Mouse (Mus musculus): ENCODE results near the gene Tln1. TPM values are rescaled to one million over a fixed set of nuclear protein-coding genes. Genes with fewer than 3 reads are reported as not detected.
A peak's percentile ranks its signal among the peaks of the same experiment; 100 is the strongest.

Gene Tln1
- polyA plus RNA-seq, 1 experiment from 2014 or later, result 84.9 TPM

DNA sequence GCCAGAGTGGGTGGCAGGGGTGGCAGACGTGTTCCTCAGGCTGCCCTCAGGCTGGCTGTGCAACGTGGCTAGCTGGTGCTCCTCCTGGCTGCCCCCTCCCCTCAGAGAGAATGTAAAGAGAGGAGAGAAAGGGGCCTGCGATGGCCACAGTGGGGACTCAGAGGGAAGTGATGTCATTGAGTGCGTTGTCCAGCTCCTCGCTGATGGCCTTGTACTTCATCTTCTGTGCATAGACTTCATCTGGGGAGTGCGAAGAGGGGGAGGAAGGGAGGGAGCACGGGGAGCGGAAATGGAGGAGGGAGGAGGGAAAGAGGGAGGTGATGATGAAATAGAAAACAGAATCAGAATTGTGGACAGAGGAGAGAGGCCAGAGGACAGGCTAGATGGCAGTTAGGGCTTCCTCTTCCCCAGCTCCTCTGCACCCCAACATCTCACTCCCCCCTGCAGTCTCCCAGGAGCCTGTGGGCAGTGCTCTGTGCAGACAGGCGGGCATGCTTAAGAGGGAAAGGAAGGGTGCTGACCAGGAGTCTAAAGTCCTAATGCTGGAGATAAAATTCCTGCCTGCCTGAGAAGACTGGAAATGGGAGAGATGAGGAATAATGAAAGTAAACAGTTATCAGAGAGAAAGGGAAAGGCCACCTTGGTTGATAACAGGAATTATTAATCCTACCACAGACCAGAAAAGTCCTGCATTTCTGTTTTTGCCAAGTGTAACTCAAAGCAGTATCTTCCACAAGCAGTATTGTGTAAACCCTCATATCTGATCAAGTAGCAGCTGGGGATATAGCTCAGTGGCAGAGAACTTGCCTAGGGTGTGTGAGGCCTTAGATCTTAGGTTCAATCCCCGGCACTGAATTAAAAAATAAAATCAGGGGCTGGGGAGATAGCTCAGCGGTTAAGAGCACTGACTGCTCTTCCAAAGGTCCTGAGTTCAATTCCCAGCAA is 46.5 kb downstream of the Tln1 start:
- peaks cover 9% of the 10 kb centered on the region for H3K4me1 ChIP-seq (replicated peaks; ENCODE audit: control insufficient read depth, insufficient read depth, low read length)
- H3K4me2 ChIP-seq (ENCODE audit: low read depth, low read length), result no peak overlapping the region
- no peak for ATAC-seq (ENCODE audit: low read depth)
- no peak overlapping the region for H3K27ac ChIP-seq (ENCODE audit: low read length)
- H3K36me3 ChIP-seq (ENCODE audit: control insufficient read depth, insufficient read depth, low read length), result no peaks in the 10 kb centered on the region
- H3K4me3 ChIP-seq (ENCODE audit: low read length), result no peak overlapping the region
- H3K27me3 ChIP-seq (ENCODE audit: control insufficient read depth, insufficient read depth, low read depth, low read length), result peaks cover 8% of the 10 kb centered on the region
- WGBS, result 55% methylated on average over 11 of the region's 11 CpGs
- H3K9ac ChIP-seq (ENCODE audit: low read length), result no peak overlapping the region
- no peaks in the 10 kb centered on the region for H3K9me3 ChIP-seq (ENCODE audit: control insufficient read depth, low read length)

GRCm38 (mm10) chr4:43513791-43514190 is 48.7 kb downstream of the Tln1 start:
- no peak for ATAC-seq (ENCODE audit: low read depth)
- Histone ChIP-seq H3K4me3 (ENCODE audit: low read length) (no peak overlapping the region), H3K27me3 (ENCODE audit: control insufficient read depth, insufficient read depth, low read depth, low read length) (peaks cover under 1% of the 10 kb centered on the region; the same call in 1 of the 2 replicates), H3K4me2 (ENCODE audit: low read depth, low read length) (no peak overlapping the region), H3K36me3 (ENCODE audit: control insufficient read depth, insufficient read depth, low read length) (no peaks in the 10 kb centered on the region), H3K4me1 (replicated peaks; ENCODE audit: control insufficient read depth, insufficient read depth, low read length) (peaks cover under 1% of the 10 kb centered on the region; the same call in 1 of the 2 replicates), H3K9me3 (ENCODE audit: control insufficient read depth, low read length) (no peaks in the 10 kb centered on the region), H3K9ac (ENCODE audit: low read length) (no peak overlapping the region), H3K27ac (ENCODE audit: low read length) (no peak overlapping the region)
- 56% methylated on average over 4 of the region's 4 CpGs for whole genome bisulfite sequencing

DNA sequence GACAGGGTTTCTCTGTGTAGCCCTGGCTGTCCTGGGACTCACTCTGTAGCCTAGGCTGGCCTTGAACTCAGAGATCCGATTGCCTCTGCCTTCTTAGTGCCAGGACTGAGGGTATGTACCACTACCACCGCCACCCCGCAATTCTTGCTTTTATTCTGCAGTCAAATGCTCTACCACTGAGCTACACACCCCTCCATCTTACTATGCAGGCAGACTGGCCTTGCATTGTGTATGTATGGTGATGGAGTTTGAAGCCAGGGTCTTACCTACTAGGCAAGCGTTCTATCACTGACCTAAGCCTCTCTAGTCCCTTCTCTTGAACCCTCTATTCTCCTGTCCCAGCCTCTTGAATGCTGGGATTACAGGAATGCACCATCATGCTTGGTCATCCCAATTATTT is 49.2 kb downstream of the Tln1 start:
- Histone ChIP-seq H3K27ac (ENCODE audit: low read length) (no peak overlapping the region), H3K36me3 (ENCODE audit: control insufficient read depth, insufficient read depth, low read length) (no peaks in the 10 kb centered on the region), H3K4me3 (ENCODE audit: low read length) (no peak overlapping the region), H3K4me1 (replicated peaks; ENCODE audit: control insufficient read depth, insufficient read depth, low read length) (peaks cover 3% of the 10 kb centered on the region; the same call in 1 of the 2 replicates), H3K27me3 (ENCODE audit: control insufficient read depth, insufficient read depth, low read depth, low read length) (no peaks in the 10 kb centered on the region), H3K9ac (ENCODE audit: low read length) (no peak overlapping the region), H3K9me3 (ENCODE audit: control insufficient read depth, low read length) (no peaks in the 10 kb centered on the region), H3K4me2 (ENCODE audit: low read depth, low read length) (no peak overlapping the region)
- WGBS, result 72% methylated on average over 4 of the region's 4 CpGs
- no peak for ATAC-seq (ENCODE audit: low read depth)

DNA sequence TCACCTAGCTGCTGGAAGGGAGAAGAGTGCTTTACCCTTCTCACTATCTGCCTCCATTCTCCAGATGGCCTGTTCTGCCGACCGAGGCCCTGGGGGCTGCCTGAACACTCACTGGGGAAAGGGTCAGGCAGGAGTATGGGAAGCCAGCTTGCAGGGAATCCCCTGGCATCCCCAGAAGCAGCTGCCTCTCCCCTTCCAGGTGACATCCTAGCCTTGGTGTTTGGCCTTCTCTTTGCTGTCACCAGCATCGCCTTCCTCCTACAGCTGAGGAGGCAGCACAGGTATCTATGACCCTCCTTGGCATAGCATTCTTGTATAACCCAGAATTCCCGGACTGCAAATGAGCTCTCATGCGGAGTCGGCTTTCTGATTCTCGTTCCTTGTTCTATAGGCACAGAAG is 49.8 kb downstream of the Tln1 start:
- no peak for ATAC-seq (ENCODE audit: low read depth)
- H3K9me3 ChIP-seq (ENCODE audit: control insufficient read depth, low read length), result no peaks in the 10 kb centered on the region
- no peak overlapping the region for H3K9ac ChIP-seq (ENCODE audit: low read length)
- no peaks in the 10 kb centered on the region for H3K27me3 ChIP-seq (ENCODE audit: control insufficient read depth, insufficient read depth, low read depth, low read length)
- H3K4me1 ChIP-seq (replicated peaks; ENCODE audit: control insufficient read depth, insufficient read depth, low read length), result peaks cover 8% of the 10 kb centered on the region
- 53% methylated on average over 7 of the region's 7 CpGs for WGBS
- H3K36me3 ChIP-seq (ENCODE audit: control insufficient read depth, insufficient read depth, low read length), result no peaks in the 10 kb centered on the region
- no peak overlapping the region for H3K4me3 ChIP-seq (ENCODE audit: low read length)
- no peak overlapping the region for H3K4me2 ChIP-seq (ENCODE audit: low read depth, low read length)
- no peak overlapping the region for H3K27ac ChIP-seq (ENCODE audit: low read length)

DNA sequence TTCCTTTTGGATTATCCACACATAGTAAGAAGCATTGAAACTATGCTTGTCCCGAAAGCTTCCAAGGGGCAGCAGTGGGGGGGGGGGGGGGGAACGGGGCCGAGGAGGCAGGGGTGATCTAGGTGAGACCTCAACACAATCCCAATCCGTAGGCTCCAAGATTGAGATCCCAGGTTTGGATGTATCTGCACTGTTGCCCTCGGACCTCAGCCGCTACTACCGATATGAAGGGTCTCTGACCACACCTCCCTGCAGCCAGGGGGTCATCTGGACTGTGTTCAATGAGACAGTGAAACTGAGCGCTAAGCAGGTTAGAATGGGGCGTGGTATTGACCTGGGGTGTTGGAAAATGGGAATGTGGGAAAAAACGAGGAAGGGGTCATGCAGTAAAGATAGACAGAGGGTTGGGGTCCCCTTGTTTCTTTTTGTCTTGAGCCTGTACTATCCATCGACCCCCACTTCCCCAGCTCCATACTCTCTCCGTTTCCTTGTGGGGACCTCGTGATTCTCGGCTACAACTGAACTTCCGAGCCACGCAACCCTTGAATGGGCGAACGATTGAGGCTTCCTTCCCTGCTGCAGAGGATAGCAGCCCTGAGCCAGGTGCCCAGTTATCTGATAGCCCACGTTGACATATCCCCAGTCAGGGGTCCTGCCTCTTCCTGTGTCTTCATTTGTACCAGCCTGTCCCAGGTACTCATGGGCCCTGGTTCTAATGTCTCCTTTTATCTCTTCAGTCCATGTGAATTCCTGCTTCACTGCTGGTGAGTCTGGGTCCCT is 50.6 kb downstream of the Tln1 start:
- Histone ChIP-seq H3K9me3 (ENCODE audit: control insufficient read depth, low read length) (no peaks in the 10 kb centered on the region), H3K36me3 (ENCODE audit: control insufficient read depth, insufficient read depth, low read length) (no peaks in the 10 kb centered on the region), H3K27me3 (ENCODE audit: control insufficient read depth, insufficient read depth, low read depth, low read length) (no peaks in the 10 kb centered on the region), H3K4me1 (replicated peaks; ENCODE audit: control insufficient read depth, insufficient read depth, low read length) (peaks cover 10% of the 10 kb centered on the region), H3K9ac (ENCODE audit: low read length) (no peak overlapping the region), H3K27ac (ENCODE audit: low read length) (no peak overlapping the region), H3K4me3 (ENCODE audit: low read length) (no peak overlapping the region), H3K4me2 (ENCODE audit: low read depth, low read length) (no peak overlapping the region)
- no peak for ATAC-seq (ENCODE audit: low read depth)
- 68% methylated on average over 18 of the region's 19 CpGs for WGBS

DNA sequence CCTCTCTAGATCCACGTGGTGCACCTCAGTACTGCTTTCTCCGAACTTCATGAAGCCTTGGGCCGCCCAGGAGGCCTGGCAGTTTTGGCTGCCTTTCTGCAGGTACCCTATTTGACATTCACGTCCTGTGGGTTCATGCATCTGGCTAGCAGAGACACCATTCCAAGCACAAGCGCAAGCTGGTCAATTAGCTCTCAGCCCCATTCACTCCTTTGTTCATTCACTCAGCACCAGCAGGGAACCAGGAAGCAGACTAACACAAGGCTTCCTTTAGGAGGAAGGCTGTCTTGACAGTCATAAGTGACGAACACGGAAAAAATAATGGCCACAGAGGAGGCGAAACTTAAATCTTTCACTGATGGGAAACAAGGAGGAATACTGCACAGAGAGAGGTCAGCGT is 53.4 kb downstream of the Tln1 start:
- whole genome bisulfite sequencing, result 39% methylated on average over 9 of the region's 9 CpGs
- H3K9ac ChIP-seq (ENCODE audit: low read length), result peak overlapping the region; percentile 73

DNA sequence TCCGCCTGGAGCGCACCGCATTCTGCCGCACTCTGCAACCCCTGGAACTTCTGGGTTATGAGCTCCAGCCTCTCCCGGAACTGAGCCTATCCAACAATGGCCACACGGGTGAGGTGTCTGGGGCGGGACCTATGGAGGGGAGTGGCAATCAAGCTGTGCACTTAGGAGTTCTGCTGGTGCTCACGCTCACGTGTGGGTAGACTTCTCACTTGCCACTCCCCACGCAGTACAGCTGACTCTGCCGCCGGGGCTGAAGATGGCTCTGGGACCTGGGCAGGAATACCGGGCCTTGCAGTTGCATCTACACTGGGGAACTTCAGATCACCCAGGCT is 53.9 kb downstream of the Tln1 start:
- peak; percentile 88 for ATAC-seq (ENCODE audit: low read depth)
- peak overlapping the region; percentile 73 for H3K9ac ChIP-seq (ENCODE audit: low read length)
- whole genome bisulfite sequencing, result 1% methylated on average over 13 of the region's 13 CpGs
- no peaks in the 10 kb centered on the region for H3K9me3 ChIP-seq (ENCODE audit: control insufficient read depth, low read length)
- no peaks in the 10 kb centered on the region for H3K36me3 ChIP-seq (ENCODE audit: control insufficient read depth, insufficient read depth, low read length)
- peaks cover 10% of the 10 kb centered on the region for H3K4me1 ChIP-seq (replicated peaks; ENCODE audit: control insufficient read depth, insufficient read depth, low read length)
- peak overlapping the region; percentile 33; the same call in 1 of the 2 replicates for H3K27ac ChIP-seq (ENCODE audit: low read length)
- H3K4me3 ChIP-seq (ENCODE audit: low read length), result peak overlapping the region; percentile 56
- H3K4me2 ChIP-seq (ENCODE audit: low read depth, low read length), result peak overlapping the region; percentile 85
- H3K27me3 ChIP-seq (ENCODE audit: control insufficient read depth, insufficient read depth, low read depth, low read length), result no peaks in the 10 kb centered on the region

More for the DNA sequence above, 53.4 kb downstream of the Tln1 start:
- no peaks in the 10 kb centered on the region for H3K27me3 ChIP-seq (ENCODE audit: control insufficient read depth, insufficient read depth, low read depth, low read length)
- no peaks in the 10 kb centered on the region for H3K9me3 ChIP-seq (ENCODE audit: control insufficient read depth, low read length)
- peak overlapping the region; percentile 85 for H3K4me2 ChIP-seq (ENCODE audit: low read depth, low read length)
- ATAC-seq (ENCODE audit: low read depth), result no peak
- no peak overlapping the region for H3K27ac ChIP-seq (ENCODE audit: low read length)
- peaks cover 10% of the 10 kb centered on the region for H3K4me1 ChIP-seq (replicated peaks; ENCODE audit: control insufficient read depth, insufficient read depth, low read length)
- H3K36me3 ChIP-seq (ENCODE audit: control insufficient read depth, insufficient read depth, low read length), result no peaks in the 10 kb centered on the region
- H3K4me3 ChIP-seq (ENCODE audit: low read length), result peak overlapping the region; percentile 56

- H3K4me3 ChIP-seq (ENCODE audit: low read length), result peak overlapping the region; percentile 56
- no peaks in the 10 kb centered on the region for H3K27me3 ChIP-seq (ENCODE audit: control insufficient read depth, insufficient read depth, low read depth, low read length)
- H3K36me3 ChIP-seq (ENCODE audit: control insufficient read depth, insufficient read depth, low read length), result no peaks in the 10 kb centered on the region
- H3K27ac ChIP-seq (ENCODE audit: low read length), result peak overlapping the region; percentile 33; the same call in 1 of the 2 replicates
- peak; percentile 77 for ATAC-seq (ENCODE audit: low read depth)
- H3K4me2 ChIP-seq (ENCODE audit: low read depth, low read length), result peak overlapping the region; percentile 85
- 3% methylated on average over 22 of the region's 22 CpGs for WGBS
- peak overlapping the region; percentile 73 for H3K9ac ChIP-seq (ENCODE audit: low read length)
- peaks cover 10% of the 10 kb centered on the region for H3K4me1 ChIP-seq (replicated peaks; ENCODE audit: control insufficient read depth, insufficient read depth, low read length)
- H3K9me3 ChIP-seq (ENCODE audit: control insufficient read depth, low read length), result no peaks in the 10 kb centered on the region
Measured at GRCm38 (mm10) chr4:43507938-43508665, 54.4 kb downstream of the Tln1 start.

Data from lung, embryonic 16.5 days (tissue).